ENCODE assay signal across 8 mouse cellular contexts in genomic region chr11:61342505-61343420, GRCm38 (mm10). TPM values are rescaled to one million over a fixed set of nuclear protein-coding genes. Genes with fewer than 3 reads are reported as not detected.
DNase-seq lines count a peak whose midpoint lies in the region; ATAC-seq and TF ChIP-seq lines count a peak whose summit lies in the region.

TSS of gene Slc47a2 (minus strand) at chr11:61342860.

- no peak within 1 kb of the TSS for H3K27ac ChIP-seq in cortical plate, adult 2 months (ENCODE audit: insufficient read depth, low read length)
- H3K27ac ChIP-seq in limb, embryonic 14.5 days (replicated peaks; ENCODE audit: low read depth, low read length): no peak within 1 kb of the TSS

- no peak within 1 kb of the TSS for H3K4me3 ChIP-seq in cortical plate, adult 2 months (ENCODE audit: insufficient read depth, low read length)
- H3K4me3 ChIP-seq in limb, embryonic 14.5 days (replicated peaks; ENCODE audit: low read length): peak within 1 kb of the TSS; percentile 40

- peak within 1 kb of the TSS; percentile 76 for H3K4me2 ChIP-seq in limb, embryonic 14.5 days (replicated peaks; ENCODE audit: low read depth, low read length, severe bottlenecking)

- H3K9me3 ChIP-seq in limb, embryonic 14.5 days (ENCODE audit: control insufficient read depth, low read length): no peaks in the 10 kb centered on the region

- ATAC-seq in limb, embryonic 14.5 days (ENCODE audit: low FRiP score, low read depth): no peak
- ATAC-seq in activated CD4-positive, CD25-positive, alpha-beta regulatory T cell, adult 4 months: no peak

- peak; percentile 37 for DNase-seq in left cerebral cortex, postnatal 4 days
- no peak for DNase-seq in left cerebral cortex, postnatal 25 days (ENCODE audit: low spot score in 2 of 2)
- DNase-seq in heart, postnatal 36 days: peak; percentile 17 to 26
- peak; percentile 23 for DNase-seq in limb, embryonic 14.5 days (ENCODE audit: low spot score)
- DNase-seq in neural tube, embryonic 10.5 days (ENCODE audit: extremely low spot score, low spot score): peak; percentile 42
- no peak for DNase-seq in right cerebral cortex, postnatal 14 days

- peak; percentile 19; the same call in 1 of the 2 replicates for TF ChIP-seq CTCF in cortical plate, adult 2 months (IDR thresholded peaks at IDR 0.05; ENCODE audit: extremely low read depth, insufficient read depth, low read length)

- WGBS in limb, embryonic 14.5 days: 5% methylated on average over 60 of the region's 61 CpGs

- no peak for TF ChIP-seq POLR2A in cortical plate, adult 2 months (IDR thresholded peaks at IDR 0.05; ENCODE audit: extremely low read depth, insufficient read depth, low read length)
- TF ChIP-seq POLR2A in limb, embryonic 14.5 days (IDR thresholded peaks at IDR 0.05; ENCODE audit: borderline replicate concordance, extremely low read depth, insufficient read depth, insufficient read length): no peak

- no peaks in the 10 kb centered on the region for H3K4me1 ChIP-seq in cortical plate, adult 2 months (ENCODE audit: control insufficient read depth, insufficient read depth, low read length)
- peaks cover 3% of the 10 kb centered on the region; the same call in 1 of the 2 replicates for H3K4me1 ChIP-seq in limb, embryonic 14.5 days (ENCODE audit: control insufficient read depth, insufficient read depth, low read length)

- peak within 1 kb of the TSS; percentile 28; the same call in 1 of the 2 replicates for H3K9ac ChIP-seq in limb, embryonic 14.5 days (ENCODE audit: low read depth, low read length, severe bottlenecking)

- peaks cover 28% of the 10 kb centered on the region for H3K27me3 ChIP-seq in limb, embryonic 14.5 days (ENCODE audit: control insufficient read depth, insufficient read depth, low read length)

- no peaks in the 10 kb centered on the region for H3K36me3 ChIP-seq in limb, embryonic 14.5 days (ENCODE audit: control insufficient read depth, insufficient read depth, low read length)

- intact Hi-C loops in left cerebral cortex, postnatal 4 days (cut with DNase I): no loop called here
- intact Hi-C loops in left cerebral cortex, postnatal 25 days (cut with DNase I): no loop called here
- intact Hi-C loops in heart, postnatal 36 days (cut with DNase I): loop anchor here (2.0 kb wide), 1 partner anchor 240 kb away; no protein-coding TSS in a partner anchor

RNA-seq across cellular contexts. Expression of gene Slc47a2, which starts in this region (rescaled TPM):
- total RNA-seq in left cerebral cortex, postnatal 4 days (2021): under 1 TPM; 0.20 to 0.28 TPM
- under 1 TPM; 0.14 to 0.37 TPM for total RNA-seq in left cerebral cortex, postnatal 25 days (2021)
- polyA plus RNA-seq in cortical plate, adult 2 months (2012; rRNA removed): 0.06 and 0.23 TPM in 2 replicates
- total RNA-seq in heart, postnatal 36 days (2021): not detected
- polyA plus RNA-seq in limb, embryonic 14.5 days (2012; rRNA removed): 0.17 and 0.19 TPM in 2 replicates
- 0.10 TPM in 1 of 2 replicates, not detected in the other for polyA plus RNA-seq in limb, embryonic 14.5 days (2014; fragmentation: Nextera tagmentation; extraction: Ambion mirVana)
- polyA plus RNA-seq in activated CD4-positive, CD25-positive, alpha-beta regulatory T cell, adult 4 months (2017; shearing (Covaris generic)): not detected

Comparison
In these comparisons a context has a peak if more than half of its experiments do, and no peak if none do; other contexts are left out.
1. Peak in DNase-seq in left cerebral cortex, postnatal 4 days; RNA of the gene not detected or under 1 TPM.
2. Peak in DNase-seq in heart, postnatal 36 days; RNA of the gene not detected or under 1 TPM.
3. Peak in DNase-seq, H3K4me3 ChIP-seq, H3K9ac ChIP-seq and H3K4me2 ChIP-seq in limb, embryonic 14.5 days; RNA of the gene not detected or under 1 TPM.